Mouse (Mus musculus): ENCODE data around the gene Dnajc5g.

Gene Dnajc5g

DNA sequence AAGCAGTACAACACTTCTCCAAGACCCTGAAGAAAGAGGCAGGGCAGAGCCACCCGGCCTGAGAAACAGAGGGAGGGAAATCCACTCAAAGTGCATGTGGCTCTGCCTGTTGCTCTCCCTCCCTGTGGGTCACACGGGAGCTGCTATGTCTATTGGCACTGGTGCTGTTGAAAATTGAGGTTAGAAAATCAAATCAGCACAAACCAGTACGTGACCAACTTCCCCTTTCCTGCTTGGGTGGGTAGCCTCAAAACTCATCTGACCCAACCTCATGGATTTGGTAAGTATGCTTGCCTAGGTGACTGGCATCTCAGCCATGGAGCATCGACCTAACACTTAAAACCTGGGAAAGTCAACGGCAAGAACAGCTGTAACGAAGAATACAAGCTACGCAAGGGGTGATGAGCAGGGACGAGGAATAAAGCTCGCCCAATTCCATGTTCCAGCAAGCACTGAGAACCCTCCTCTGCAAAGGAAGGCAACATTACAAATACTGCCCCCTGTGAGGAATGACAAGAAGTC is at the start of gene Dnajc5g:
Gene Dnajc5g, plus strand, starts transcription at position 472 of the 522 bp plus-strand sequence.
- DNase-seq (ENCODE audit: low read depth, low spot score) = no peak

DNA sequence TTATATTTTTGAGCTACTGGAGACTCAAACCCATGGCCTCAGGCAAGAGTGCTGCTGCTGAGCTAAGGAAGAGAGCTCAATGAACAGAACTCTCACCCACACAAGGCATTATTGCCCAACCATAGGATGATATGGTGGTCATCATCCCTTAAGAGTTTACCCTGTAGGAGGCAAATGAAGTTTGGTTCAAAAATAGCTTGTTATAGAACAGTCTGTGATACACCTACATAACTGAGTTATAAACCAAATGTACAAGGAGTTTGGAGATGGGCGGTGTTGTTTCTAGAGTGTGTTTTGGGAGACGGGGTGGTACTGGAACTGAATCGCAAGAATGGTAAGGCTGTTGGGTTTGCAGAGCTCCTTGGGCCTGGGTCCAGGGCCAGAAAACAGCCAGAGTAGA is 36.3 kb upstream of the Dnajc5g start:
- no peak for DNase-seq (ENCODE audit: low read depth, low spot score)

DNA sequence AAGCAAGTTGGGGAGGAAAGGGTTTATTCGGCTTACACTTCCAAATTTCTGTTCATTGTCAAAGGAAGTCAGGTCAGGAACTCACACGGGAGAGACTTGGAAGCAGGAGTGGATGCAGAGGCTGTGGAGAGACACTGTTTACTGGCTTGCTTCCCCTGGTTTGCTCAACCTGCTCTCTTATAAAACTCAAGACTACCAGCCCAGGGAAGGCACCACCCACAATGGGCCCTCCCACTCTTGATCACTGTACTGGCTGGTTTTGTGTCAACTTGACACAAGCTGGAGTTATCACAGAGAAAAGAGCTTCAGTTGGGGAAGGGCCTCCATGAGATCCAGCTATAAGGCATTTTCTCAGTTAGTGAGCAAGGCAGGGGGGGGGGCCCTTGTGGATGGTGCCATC is 35.0 kb upstream of the Dnajc5g start:
- no peak for DNase-seq (ENCODE audit: low read depth, low spot score)

DNA sequence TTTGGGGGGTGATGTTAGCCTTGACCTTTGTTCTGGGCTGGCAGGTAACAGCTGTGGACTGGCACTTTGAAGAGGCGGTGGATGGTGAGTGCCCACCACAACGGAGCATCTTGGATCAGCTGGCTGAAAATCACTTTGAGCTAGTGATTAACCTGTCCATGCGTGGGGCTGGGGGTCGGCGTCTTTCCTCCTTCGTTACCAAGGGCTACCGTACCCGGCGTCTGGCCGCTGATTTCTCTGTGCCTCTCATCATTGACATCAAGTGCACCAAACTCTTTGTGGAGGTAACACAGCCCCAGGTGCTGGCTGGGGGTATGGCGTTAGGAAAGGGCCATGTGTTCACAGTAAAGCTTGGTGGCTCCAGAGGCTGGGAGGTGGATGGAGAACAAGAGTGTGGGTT is 34.3 kb upstream of the Dnajc5g start:
- DNase-seq (ENCODE audit: low read depth, low spot score) = no peak

DNA sequence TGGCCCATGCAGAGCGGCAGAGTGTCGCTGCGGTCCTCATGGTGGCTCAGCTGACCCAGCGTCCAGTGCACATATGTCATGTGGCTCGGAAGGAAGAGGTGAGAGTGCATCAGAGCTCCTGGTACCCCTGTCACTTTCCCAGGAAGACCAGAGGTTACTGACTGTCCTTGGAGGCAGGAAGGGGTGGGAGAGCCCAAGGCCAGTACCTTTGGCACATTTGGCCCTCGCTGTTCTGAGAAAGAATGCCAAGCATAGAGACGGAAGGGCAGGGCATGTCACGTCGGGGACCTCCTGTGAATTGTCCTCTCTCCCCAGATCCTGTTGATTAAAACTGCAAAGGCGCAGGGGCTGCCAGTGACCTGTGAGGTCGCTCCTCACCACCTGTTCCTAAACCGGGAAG is 32.9 kb upstream of the Dnajc5g start:
- DNase-seq (ENCODE audit: low read depth, low spot score) = no peak

DNA sequence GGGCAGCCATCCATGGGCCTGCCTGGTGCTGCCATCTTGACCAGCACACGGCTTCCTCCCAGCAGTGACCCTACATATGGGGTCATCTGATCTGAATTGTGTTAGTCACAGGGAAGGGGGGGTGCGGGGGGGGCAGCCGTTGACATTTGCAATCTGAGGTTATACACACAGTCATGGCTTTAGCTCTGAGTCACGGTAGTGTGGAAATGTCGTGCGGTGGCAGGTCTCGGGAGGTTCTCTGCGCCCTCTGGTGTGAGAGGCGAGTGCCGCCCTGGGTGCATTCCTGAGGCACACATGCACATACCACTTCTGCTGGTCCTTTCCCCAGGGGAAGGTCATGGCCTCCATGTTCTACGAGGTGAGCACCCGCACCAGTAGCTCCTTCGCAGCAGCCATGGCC is 29.7 kb upstream of the Dnajc5g start:
- no peak for DNase-seq (ENCODE audit: low read depth, low spot score)

DNA sequence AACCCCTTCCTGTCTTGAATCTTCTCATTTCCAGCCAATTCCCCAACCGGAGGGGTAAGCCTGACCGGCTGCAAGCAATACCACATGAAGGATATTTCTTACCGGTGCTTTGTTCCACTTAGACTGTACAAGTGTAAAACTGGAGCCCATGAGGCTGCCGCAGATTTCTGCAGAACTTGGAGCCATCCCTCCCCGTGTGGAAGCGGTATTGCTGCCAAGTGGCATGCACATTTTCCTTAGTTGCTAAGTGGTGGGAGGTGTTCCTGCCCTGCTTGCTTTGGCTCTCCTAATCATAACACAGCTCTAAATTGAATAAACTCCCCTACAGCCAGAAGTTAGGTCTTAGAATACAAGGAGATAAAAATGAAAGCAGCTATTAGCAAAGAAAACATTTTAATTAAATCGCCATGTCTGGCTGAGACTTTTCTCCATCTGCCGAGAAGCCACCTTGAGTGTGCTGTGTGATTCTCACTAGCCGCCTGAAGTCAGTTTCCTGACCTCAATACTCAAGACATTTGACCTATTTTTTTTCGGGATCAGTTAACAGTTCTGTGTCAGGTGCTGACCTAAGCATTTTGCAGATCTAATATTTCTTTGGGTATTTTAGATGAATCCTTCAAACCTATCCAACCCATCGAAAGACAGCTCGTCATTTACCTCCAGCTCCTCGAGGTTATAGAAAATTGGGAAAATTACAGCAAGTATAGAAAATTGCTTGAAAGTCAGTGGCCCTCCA is 25.9 kb upstream of the Dnajc5g start:
- no peak for DNase-seq (ENCODE audit: low read depth, low spot score)

DNA sequence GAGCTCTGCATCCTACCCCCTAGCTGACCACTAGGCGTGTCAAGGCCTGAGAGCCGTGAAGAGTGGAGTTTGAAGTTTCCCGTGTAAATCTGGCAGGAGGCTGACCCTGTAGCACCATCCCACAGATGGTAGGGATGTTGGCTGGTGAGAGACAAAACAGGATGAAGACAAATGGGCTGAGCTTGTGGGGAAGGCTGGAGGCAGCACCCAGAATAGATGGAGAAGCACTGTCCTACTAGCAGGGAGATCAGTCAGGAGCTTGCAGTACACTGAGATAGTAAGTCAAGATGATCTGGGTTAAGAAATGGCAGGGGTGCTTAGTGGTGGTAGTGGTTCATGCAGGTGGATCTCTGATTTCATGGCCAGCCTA is 25.3 kb upstream of the Dnajc5g start:
- no peak for DNase-seq (ENCODE audit: low read depth, low spot score)

DNA sequence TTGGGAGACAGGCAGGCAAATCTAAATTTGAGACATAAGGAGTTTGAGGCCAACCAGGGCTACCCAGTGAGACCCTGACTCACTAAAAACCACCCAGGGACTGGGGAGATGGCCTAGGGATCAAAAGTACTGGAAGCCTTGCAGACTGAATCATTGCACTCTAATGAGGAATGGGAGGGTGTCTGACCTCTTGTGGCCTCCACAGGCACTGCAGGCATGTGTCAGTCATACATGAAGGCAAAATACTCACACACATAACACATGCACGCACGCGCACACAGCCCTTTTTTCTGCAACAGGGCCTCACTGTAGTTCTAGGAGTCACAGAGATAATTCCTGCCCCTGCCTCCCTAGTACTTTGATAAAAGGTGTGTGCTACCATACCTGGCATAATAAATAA is 24.7 kb upstream of the Dnajc5g start:
- DNase-seq (ENCODE audit: low read depth, low spot score) = no peak

DNA sequence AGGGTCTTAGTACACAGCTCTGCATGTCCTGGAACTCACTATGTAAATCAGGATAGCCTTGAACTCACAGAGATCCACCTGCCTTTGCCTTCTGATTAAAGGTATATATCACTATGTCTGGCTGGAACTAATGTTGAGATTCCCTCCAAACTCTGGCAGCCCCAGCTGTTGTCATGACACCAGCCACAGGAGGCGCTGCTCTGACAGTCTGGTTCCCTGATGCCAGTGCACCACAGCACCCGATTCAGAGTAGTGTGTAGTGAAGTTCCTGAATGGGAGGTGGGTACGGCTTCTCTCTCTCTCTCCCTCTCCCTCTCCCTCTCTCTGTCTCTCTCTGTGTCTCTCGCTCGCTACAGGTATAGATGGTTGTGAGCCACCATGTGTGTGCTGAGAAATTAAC is 23.7 kb upstream of the Dnajc5g start:
- no peak for DNase-seq (ENCODE audit: low read depth, low spot score)

DNA sequence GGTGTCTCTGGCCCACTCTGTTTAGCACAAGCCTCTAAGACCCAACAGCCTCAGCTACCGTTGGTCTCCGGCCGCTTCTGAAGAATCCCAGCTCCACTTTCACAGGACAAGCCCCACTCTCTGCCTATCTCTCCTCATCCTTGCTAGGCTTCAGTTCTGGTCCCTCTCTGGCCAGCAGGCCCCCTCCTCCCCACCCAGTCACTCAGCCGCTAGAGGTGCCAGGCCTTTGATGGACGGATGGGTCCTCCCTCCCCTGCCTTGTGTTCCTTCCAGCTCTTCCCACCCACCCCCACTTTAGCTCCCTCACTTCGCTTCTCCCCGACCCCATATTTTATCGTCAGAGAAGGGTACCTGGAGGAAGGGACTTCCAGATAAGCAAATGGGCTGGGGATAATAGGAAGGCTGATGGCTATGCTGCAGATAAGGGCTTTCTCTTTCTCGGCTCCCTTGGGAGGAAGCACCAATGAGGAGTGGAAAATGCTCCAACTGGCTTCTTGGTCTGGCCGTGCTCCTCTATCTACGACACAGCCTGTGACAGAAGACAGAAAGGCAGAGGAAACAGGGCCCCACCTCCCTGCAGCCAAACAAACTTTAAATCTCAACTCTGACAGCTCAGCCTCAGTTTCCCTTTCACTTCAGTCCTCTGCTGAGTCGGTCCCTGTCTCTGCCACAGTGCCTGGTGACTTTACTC is 23.0 kb upstream of the Dnajc5g start:
- DNase-seq (ENCODE audit: low read depth, low spot score) = no peak

DNA sequence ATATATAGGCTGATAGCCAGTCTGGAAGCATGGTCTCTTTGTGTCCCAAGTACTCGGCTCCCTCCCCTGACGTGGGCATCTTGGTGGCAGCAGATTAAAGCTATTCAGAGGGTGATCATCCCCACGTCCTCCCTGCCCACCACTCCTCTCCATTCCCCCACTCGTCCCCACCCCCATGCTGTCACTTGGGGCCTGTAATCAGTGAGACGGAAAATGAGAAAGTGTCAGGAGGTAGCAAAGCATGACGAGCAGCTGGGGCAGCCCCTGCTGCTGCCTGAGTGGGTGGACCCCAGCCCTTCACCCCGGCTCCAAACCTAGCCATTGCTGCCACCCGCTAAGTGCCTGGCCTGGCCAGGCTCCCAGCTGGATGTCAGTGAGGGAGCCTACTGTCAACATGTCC is 22.1 kb upstream of the Dnajc5g start:
- DNase-seq (ENCODE audit: low read depth, low spot score) = no peak

DNA sequence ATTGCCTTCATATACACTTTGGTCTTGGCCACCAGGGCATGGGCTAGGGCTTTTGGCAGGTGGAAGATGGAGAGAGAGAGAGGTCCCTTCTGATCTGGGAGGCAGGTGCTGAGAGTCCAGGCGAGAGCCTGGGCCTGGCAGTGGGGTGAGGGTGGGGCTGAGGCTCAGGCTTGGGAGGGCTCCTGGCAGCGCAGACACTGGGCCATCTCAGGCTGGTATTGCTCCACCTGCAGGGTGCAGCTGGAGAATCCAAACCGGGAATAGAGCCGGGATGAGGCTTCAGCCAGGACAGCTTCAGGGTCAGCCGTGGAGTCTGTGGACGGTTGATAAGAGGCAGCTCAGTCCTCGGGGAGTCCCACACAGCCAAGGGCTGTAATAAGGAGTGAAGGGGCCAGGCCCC is 19.5 kb upstream of the Dnajc5g start:
- no peak for DNase-seq (ENCODE audit: low read depth, low spot score)

DNA sequence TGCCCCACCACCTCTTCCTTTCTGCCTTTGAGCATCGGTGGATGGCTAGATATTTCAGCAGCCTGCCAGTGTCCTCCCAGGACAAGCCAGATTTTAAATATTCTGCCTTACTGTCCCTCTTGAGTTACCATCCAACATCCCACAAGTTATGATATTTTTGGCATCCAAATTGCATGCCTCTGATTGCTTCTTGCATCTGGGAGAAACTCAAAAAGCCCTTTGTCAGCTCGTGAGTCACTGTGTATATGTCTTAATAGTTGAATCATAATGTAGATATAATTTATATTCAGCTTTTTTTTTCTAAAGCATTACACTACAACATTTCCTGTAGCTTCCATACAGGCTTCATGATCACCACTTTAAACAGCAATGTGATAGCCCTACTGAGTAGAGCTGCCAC is 19.0 kb upstream of the Dnajc5g start:
- no peak for DNase-seq (ENCODE audit: low read depth, low spot score)

DNA sequence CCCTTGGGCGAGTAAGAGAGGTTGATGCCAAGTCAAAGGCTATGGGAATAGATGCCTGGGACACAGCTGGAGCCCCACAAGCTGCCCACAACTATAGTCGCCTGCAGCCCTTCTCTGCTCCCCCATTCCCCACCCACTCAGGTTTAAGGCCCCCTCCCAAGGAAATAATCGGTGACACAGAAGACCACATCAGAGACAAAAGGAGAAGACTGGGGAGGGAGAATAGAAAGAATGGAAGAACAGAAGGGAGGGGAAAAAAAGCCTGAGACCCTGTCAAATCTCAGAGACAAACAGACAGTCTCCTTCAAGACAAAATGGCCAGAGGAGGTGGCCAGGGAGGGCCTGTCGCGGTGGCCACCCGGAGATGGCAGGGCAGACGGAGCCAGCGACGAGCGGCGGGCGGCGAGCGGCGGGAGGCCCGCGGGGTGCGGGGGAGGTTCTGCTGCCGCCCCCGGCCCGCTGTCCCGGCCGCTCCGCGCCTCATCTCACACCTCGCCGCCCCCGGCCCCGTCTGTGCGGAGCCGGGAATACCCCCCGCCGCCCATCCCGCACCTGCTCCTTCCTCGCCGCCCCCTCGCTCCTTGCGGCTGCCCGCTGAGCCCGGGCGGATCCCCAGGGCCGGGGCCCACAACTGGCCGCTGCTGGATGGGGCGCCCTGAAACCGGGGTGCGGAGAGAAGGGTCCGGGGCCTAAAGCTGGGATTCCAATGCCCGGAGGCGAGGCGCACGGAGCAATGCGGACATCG is 13.7 kb upstream of the Dnajc5g start:
- DNase-seq (ENCODE audit: low read depth, low spot score) = no peak

DNA sequence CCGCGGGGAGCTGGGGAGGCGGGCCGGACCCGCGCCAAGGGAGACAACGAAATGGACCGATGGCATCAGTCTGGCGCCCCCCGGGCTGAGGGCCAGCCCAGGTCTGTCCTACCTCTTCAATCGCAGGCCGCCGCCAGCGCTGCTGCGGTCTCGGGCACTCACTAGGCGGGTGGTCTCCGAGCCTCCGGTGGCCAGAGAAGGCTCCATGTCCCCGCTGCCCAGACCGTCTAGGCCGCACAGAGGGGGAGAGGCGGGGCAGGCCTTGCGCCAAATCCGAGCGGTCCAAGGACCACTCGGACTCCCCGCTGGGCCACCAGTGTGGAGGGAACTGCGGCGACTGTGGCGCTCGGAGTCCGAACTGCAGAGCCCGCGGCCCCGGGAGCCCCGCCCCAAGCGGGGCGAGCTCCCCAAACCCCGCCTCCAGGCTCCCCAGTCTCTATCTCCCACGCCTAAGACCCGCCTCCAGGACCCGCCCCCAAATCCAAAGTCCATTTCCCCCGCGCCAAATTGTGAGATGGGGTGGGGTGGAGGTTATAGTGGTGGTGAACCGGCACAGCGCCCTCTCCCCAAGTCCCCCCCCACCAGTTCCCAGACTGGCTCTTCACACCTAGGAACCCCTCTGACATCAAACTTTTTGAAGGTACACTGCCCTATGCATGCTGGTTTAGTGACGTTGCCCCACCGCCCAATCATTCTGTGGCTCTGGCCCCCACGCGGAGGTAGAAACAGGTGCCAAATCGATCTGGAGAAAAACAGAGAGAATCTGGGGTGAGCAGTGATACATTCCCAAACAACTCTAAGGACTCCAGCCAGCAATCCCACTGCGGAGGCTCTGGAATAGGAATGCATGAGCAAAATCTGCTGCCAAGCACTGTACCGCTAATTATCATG is 12.7 kb upstream of the Dnajc5g start:
- no peak for DNase-seq (ENCODE audit: low read depth, low spot score)

DNA sequence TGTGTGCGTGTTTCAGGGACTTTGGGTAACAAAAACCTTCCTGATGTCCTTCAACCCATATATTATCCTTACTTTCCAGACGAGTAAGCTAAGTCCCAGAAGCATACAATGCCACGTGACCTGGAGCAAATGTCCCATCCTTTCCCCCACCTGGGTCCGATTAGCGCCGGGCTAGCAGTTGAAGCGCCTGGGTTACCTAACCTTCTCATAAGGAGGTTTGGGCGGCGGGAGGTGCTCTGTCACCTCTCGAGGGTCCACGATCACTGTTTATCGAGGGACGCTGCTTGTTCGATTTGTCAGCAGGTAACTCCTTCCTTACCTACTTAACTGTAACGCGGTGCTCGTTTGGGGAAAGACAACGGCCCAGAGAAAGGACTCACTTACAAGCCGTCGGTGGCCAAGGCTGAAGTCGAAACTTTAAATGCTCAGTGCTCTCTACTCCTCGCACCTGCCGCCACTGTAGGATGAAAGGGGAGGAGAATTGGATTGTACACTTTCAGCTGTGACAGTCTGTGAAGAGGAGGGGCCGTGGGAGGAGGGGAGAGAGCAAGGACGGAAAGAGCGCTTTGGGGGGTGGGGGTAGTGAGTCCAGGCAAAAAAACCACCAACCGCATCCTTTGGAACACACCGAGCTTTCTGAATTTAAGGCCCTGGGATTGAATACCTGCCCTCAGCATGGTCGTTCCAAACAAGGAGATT is 11.8 kb upstream of the Dnajc5g start:
- no peak for DNase-seq (ENCODE audit: low read depth, low spot score)

DNA sequence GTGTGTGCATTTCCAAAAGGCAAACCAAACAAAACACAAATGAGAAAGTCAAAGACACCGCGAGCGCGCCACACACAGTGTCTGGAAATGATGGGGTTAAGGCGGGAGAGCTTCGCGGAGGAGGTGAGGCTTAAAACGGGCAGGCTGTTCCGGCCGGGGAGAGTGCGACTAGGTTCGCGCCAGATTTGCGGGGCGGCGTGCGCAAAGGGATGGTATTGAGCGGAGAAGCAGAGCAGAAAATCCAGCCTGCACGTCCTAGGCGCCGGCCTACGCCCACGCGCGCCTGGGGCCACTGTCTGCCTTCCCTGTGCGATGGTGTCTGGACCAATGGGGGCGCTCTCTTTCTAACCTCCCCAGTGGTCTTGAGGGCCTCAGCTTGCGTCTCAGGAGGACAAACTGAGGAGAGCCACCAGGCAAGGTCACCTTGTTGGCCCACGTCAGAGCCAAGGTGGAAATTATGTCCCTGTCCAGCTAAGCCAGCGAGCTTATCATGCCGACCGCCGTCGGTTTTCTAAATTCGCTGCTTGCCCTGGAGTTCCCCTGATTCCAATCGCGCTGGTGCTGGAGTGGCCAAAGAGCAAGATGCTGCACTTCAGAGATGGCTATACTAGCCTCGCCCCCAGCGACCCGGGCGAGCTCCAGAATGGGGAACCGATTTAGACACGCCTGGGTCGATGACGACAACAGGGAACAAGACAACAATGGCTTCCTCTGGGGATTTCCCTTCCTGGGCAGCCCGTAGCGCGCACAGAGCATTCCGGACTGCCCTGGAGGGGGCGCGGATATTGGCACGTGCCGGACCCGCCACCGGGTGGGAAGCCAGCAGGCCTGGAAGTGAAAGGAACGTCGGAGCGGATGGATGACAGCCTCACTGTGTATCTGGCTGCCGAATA is 11.0 kb upstream of the Dnajc5g start:
- DNase-seq (ENCODE audit: low read depth, low spot score) = no peak

DNA sequence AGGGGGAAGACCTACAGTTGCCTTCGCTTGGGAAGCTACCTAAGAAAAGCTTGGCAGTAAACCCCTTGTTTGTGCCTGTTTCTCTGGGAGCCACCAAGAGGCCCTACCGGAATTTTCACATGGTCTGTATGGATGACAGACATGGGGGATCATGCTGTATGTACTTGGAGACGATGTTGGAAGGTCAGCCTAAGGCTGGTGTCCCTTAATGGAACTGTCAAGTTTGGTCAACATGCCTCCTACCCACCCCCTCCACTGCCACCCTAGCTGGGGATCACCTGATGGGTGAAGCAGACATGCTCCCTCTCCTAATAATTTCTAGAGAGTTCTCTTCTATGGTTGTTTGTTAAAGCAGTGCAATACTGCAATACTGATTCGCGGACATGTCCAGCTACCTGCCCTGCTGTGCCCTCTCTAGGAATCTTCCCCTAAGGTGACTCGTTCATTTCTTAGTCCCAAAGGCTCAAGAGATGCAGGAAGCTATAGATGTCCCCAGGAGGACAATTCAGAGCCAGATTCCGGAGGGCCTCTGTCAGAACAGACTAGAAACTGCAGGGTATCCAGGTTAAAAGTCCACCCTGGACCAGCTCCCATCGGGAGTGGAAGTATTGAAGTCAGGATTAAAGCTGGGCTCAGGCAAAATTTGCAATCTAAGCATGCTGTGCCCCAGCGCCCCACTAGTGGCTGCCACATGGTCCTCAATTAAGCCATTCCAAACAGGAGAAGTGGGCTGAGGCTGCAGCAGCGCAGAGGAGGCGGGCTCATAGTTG is 10.2 kb upstream of the Dnajc5g start:
- DNase-seq (ENCODE audit: low read depth, low spot score) = no peak
